Mouse (Mus musculus) brain, embryonic 18.5 days (tissue): ENCODE results near the gene Rnf138rt1.

ENCODE experiments used
- DNase-seq: peaks from one replicate; pipeline ENCODE4 v3.0.0-alpha.2; 2012; ENCODE audit warnings: low read depth, low spot score

Rnf138rt1 gene

DNA sequence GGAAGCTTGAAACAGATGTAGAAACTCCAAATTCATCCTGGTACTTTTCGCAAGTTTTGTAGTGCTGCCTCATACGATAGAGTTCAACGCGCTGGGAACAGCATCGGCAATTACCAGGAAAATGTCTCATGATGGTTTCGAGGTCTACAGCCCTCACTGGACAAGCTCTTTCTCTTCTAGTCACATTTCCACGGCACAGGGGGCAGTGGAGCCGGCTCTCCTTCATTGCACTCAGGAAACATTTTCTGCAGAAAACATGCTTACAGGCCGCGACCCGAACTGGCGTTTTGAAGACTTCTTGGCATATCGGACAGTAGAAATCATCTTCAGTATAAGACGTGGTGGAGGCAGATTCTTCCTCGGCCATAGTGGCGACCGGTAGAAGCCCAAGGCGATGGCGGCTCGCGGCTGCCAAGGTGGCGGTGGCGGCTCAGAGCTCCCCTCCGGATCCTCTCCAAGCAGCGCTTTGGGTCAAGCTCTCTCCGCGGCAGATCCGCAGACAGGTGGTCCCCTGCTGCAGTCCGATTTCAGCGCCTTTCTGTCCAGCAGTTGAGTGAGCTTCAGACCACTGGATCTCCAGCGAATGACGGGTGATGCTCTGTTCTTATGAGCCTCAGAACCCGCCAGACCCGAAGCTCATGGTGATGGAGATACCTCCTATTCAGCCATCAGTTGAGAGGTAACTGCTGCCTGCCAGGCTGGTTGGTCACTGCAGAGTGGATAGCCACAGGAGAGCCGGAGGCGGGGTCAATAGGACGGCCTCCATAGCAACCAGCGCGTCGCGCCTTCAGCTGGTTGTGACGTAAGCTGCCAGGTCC lies at the start of gene Rnf138rt1:
Rnf138rt1 (minus strand) TSS at position 713 of the 818 bp plus-strand sequence.
- no peak for DNase-seq

DNA sequence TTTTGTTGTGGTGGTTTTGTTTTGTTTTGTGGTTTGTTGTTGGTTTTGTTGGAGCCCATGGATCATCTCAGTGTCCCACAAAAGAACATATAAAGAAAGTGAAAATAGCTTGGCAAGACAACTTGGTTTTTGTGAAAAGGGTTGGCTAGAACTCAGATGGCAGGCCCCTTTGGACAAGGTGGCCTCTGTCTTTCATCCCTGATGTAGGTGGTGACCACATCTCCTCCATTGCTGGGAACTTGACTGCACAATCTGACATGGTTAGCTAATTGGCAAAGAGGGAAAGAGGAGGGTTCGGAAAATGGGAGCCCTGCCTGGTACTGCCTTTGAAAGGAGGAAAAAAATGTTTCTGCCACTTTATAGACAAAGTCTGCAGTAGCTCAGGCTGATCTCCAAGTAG lies 46.1 kb upstream of the Rnf138rt1 start:
- DNase-seq = no peak

DNA sequence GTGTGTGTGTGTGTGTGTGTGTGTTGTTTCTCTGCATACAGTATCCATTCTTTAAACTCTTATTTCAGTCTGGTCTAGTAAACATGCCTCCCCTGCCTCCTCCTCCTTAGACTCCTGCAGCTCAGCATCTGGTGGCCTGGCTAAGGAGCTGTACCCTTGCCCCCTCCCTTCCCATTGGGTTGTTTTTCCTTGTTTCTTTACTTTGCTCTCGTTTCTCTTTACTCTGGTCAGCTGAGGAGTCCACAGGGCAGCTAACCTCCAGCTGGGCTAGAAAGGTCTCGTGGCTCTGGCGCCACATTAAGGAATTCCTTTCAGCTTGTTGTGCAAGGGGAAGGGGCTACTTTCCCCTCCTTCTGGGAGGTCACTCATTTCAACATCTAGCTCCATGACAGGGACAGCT lies 5.2 kb upstream of the Rnf138rt1 start:
- no peak for DNase-seq

DNA sequence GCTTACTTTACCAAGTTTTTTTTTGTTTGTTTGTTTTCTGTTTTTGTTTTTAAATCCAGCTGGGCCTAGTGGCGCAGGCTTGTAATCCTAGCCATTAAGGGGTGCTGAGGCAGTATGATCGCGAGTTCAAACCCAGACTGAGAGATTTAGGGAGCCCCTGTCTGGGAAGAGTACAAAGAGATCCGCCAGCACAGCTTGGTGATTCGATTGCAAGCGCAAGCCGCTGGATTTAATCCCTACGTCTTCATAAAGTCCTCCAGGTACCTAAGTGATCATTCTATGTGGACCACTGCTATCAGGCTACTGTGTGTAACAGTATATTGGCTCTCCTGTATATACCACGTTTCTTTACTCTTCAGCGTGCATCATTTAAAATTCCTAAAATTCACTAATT lies 303 bp upstream of the Rnf138rt1 start:
- DNase-seq = no peak

DNA sequence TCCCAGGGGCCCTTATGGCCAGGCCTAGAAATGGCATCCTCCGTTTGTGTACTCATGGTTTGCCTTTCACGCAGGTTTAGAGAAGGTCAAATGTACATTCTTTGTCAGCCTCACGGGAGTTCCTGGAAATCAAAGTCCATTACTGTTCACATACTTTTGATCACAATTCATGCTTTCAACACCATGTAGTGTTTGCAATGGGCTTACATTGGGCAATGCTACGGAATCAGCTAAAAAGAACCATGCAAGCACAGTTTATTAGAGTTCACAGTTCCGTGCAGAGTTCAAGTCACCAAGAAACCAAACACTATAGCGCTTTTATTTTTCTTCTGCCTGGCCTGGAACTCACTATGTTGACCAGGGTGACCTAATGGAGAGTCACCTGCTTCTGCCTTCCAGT lies 15.1 kb downstream of the Rnf138rt1 start:
- DNase-seq = no peak

DNA sequence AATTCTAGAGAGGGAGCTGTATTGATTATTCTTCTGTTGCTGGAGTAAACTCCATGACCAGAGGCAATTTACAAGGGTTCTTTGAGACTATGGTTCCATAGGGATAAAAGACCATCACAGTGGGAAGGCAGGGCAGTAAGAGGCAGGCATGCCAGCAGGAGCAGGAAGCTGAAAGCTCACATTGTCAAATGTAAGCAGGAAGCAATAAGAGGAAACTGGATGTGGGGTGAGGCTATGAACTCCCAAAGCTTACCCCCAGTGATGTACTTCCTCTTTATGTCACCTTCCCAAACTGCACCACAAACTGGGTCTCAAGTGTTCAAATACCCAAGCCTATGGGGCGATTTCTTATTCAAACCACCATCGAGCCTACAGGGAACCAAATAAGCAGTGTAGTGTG lies 17.2 kb downstream of the Rnf138rt1 start:
- no peak for DNase-seq

DNA sequence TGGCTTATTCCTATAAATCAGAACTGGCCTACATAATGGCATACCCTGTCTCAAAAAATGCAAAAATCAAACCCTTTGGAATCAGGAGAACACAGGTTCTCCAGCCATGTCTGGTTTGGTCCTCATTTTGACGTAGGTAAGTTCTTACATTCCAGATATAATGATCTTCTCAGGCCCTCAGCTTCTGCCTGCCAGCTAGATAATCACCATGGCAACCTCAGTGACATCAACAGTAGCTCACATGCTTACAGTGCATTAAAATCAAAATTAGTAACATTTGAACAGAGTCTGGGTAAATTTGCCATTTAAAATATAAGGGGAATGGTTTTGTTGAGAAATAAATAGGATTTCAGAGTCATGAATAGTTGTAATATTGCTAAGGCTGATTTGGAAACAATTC lies 22.2 kb downstream of the Rnf138rt1 start:
- DNase-seq = no peak

DNA sequence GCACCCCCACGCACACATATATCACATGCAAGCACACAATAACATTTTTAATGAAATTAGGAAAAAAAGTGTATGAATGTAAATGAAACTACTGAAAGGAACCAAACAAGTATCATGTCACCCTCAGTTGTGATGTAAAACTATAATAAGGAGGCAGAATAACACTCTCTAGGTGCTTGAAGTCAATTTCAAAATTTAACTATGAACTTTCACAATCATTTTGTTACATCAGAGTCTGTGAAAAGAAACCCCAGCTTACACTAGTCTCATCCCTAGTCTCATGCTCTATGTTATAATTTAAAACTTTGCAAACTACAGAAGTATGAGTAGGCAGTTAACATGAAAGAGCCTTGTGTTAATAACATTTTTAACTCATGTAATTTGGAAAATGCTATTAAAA lies 27.0 kb downstream of the Rnf138rt1 start:
- no peak for DNase-seq

DNA sequence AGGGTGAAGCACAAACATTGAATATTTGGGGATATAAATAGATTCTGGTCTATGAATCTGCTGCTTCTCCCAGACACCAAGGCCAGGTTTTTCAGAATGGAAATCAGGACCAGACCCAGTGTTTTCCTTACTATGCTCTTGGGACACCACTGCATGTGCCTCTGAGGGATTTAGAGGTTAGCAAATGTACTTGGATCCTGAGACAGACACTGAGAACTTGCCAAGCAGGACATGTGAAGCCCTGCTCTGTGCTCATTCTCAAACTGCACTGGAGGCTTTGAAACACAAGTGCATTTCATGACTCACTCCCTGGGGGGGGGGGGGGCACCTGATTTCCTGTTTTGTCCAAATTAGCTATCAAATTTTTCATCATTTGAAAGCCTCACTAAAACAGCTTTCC lies 37.5 kb downstream of the Rnf138rt1 start:
- DNase-seq = no peak

DNA sequence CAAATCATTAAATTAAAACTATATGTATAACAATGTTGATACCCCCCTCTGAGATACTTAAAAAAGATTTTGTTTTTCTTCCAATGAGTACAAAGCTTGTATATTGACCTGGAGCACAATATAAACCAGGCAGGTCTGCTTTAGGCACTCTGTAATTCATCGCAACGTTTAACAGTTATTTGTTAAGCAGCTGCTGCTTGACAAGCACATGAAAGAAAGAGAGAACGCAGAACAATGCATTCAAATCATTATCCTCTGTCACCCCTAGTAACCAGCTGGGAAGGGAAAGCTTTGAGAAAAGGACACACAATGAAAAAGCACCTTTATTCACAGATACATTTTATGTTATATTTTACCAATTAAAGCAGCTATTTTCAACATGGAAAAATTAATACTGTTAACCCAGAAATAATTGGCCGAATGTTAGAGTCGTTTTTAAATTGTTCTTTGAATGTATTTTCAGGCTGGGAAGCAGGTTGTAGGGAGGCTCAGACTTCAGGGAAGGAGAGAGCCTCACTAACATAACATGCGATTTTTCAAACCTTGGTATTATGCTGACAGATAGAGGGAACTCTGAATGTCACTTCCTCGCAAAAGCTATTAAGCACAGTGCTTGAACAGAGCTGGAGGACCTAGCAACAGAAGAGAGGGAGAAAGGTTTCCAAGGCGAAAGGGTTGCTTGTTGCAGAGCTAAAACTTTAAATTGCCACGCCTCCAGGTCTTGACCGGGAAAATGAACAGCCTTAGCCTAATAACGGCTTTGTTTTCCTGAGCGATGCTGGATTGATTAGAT lies 38.1 kb downstream of the Rnf138rt1 start:
- DNase-seq = no peak

DNA sequence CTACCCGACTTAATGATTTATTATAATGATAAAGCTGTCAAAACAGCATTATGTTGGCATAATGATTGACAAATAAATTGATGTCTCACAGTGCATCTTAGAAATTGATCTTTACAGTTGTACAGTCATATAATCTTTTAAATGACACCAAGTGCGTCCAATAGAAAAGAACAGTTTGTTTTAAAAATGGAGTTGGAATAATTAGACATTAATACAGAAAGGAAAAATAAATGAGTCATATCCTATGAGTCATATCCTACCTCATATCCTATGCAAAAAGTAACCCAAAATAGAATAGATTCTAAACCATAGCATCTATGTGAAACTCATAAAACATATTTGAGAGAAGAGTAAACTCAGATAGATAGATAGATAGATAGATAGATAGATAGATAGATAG lies 40.5 kb downstream of the Rnf138rt1 start:
- no peak for DNase-seq
